Mouse (Mus musculus) brain, embryonic 14.5 days (tissue): Measurements from ENCODE around the gene Tuba1a. TPM values are rescaled to one million over a fixed set of nuclear protein-coding genes. Genes with fewer than 3 reads are reported as not detected.
"Not testable (repeated sequence)": the region's sequence is repeated elsewhere in the genome, so short reads cannot be mapped to it uniquely, and the experiment has no call there.

Experiments used
- DNase-seq: peaks from one replicate; pipeline ENCODE4 v3.0.0-alpha.2; 2011; ENCODE audit warnings: low read depth
- CTCF ChIP-seq: fragments of 200-500 bp; IDR thresholded peaks from 2 replicates; pipeline ENCODE4 v1.5.1; 2012; ENCODE audit warnings: inconsistent platforms, mild to moderate bottlenecking, moderate library complexity, borderline replicate concordance; ENCODE audit not compliant: insufficient read depth, insufficient read length; ENCODE audit errors: extremely low read depth
- POLR2A ChIP-seq: fragments of 200-500 bp; IDR thresholded peaks from 2 replicates; pipeline ENCODE4 v1.6.1; 2012; ENCODE audit warnings: mild to moderate bottlenecking, inconsistent platforms, borderline replicate concordance; ENCODE audit not compliant: poor library complexity, insufficient read depth, insufficient read length, severe bottlenecking; ENCODE audit errors: extremely low read depth
- polyA plus RNA-seq: library from polyadenylated mRNA; depleted of rRNA; stranded (reverse); fragments of >200 nt; gene quantifications from 2 replicates; pipeline ENCODE4 v1.2.3, GENCODE M21; 2012

Gene Tuba1a
- polyA plus RNA-seq, 1 experiment: 14,471 TPM

- TF ChIP-seq POLR2A (no peak), CTCF (no peak)
- no peak for DNase-seq
These were observed 10.4 kb downstream of the Tuba1a start for GRCm38 (mm10) chr15:98943133-98943532.

- no peak for TF ChIP-seq POLR2A
- no peak for TF ChIP-seq CTCF
- no peak for DNase-seq
These were observed 11.4 kb downstream of the Tuba1a start for GRCm38 (mm10) chr15:98942081-98942480.

- DNase-seq: no peak
- no peak for TF ChIP-seq CTCF
- TF ChIP-seq POLR2A: no peak
These were observed 12.0 kb downstream of the Tuba1a start for GRCm38 (mm10) chr15:98941539-98941938.

GRCm38 (mm10) chr15:98940816-98941215, 12.7 kb downstream of the Tuba1a start:
- TF ChIP-seq CTCF: no peak
- TF ChIP-seq POLR2A: no peak
- DNase-seq: peak; percentile 71

- DNase-seq: peak; percentile 96
- TF ChIP-seq CTCF: no peak
- TF ChIP-seq POLR2A: peak; percentile 51; the same call in 1 of the 2 replicates
These were observed 19.2 kb downstream of the Tuba1a start, which contains the start of gene Tuba1b for GRCm38 (mm10) chr15:98934217-98934839. Gene Tuba1b, minus strand, starts transcription at chr15:98934565.

GRCm38 (mm10) chr15:98933833-98934216, 19.7 kb downstream of the Tuba1a start:
- TF ChIP-seq POLR2A (no peak), CTCF (no peak)
- DNase-seq: peak; percentile 99

- not testable (repeated sequence) for DNase-seq
These were observed 20.4 kb downstream of the Tuba1a start for GRCm38 (mm10) chr15:98933004-98933671.

- TF ChIP-seq CTCF: no peak
- TF ChIP-seq POLR2A: no peak
- DNase-seq: no peak
These were observed 22.5 kb downstream of the Tuba1a start for GRCm38 (mm10) chr15:98930998-98931397.

- TF ChIP-seq CTCF (no peak), POLR2A (no peak)
- no peak for DNase-seq
These were observed 23.3 kb downstream of the Tuba1a start for GRCm38 (mm10) chr15:98930017-98930734.

GRCm38 (mm10) chr15:98928598-98929240, 24.8 kb downstream of the Tuba1a start:
- TF ChIP-seq POLR2A: no peak
- peak; percentile 79 for TF ChIP-seq CTCF
- peak; percentile 88 for DNase-seq

- DNase-seq: no peak
- TF ChIP-seq CTCF: no peak
- TF ChIP-seq POLR2A: no peak
These were observed 25.9 kb downstream of the Tuba1a start for GRCm38 (mm10) chr15:98927566-98927965.
